Mouse (Mus musculus): ENCODE data around the gene Six5. TPM values are rescaled to one million over a fixed set of nuclear protein-coding genes. Genes with fewer than 3 reads are reported as not detected.

The Six5 gene
- polyA plus RNA-seq, 1 experiment = 14.1 TPM

GRCm38 (mm10) chr7:19091913-19092312, 2.5 kb upstream of the Six5 start:
- 74% methylated on average over 17 of the region's 17 CpGs for WGBS
- no peak for DNase-seq
- H3K36me3 ChIP-seq (ENCODE audit: control insufficient read depth, insufficient read depth, low read length) = no peaks in the 10 kb centered on the region
- no peak overlapping the region for H3K4me3 ChIP-seq (ENCODE audit: insufficient read depth, low read depth, low read length)
- H3K27me3 ChIP-seq (replicated peaks; ENCODE audit: control insufficient read depth, insufficient read depth, low read length) = no peaks in the 10 kb centered on the region
- no peak overlapping the region for H3K27ac ChIP-seq (ENCODE audit: insufficient read depth, low read depth, low read length)
- no peak for TF ChIP-seq POLR2A (IDR thresholded peaks at IDR 0.05; ENCODE audit: low read depth, low read length)
- no peak for TF ChIP-seq CTCF (conservative IDR thresholded peaks at IDR 0.05; ENCODE audit: insufficient read depth, insufficient read length, low read depth, low read length)
- H3K4me1 ChIP-seq (ENCODE audit: control insufficient read depth, insufficient read depth, low read length) = no peaks in the 10 kb centered on the region

GRCm38 (mm10) chr7:19092381-19093173, 1.8 kb upstream of the Six5 start:
- Histone ChIP-seq H3K27ac (ENCODE audit: insufficient read depth, low read depth, low read length) (no peak overlapping the region), H3K4me1 (ENCODE audit: control insufficient read depth, insufficient read depth, low read length) (no peaks in the 10 kb centered on the region), H3K27me3 (replicated peaks; ENCODE audit: control insufficient read depth, insufficient read depth, low read length) (no peaks in the 10 kb centered on the region), H3K36me3 (ENCODE audit: control insufficient read depth, insufficient read depth, low read length) (no peaks in the 10 kb centered on the region), H3K4me3 (ENCODE audit: insufficient read depth, low read depth, low read length) (peak overlapping the region; percentile 39)
- no peak for TF ChIP-seq POLR2A (IDR thresholded peaks at IDR 0.05; ENCODE audit: low read depth, low read length)
- no peak for TF ChIP-seq CTCF (conservative IDR thresholded peaks at IDR 0.05; ENCODE audit: insufficient read depth, insufficient read length, low read depth, low read length)
- WGBS = 20% methylated on average over 38 of the region's 38 CpGs
- peak; percentile 73 for DNase-seq

GRCm38 (mm10) chr7:19093174-19093521, 1.2 kb upstream of the Six5 start:
- Histone ChIP-seq H3K4me1 (ENCODE audit: control insufficient read depth, insufficient read depth, low read length) (no peaks in the 10 kb centered on the region), H3K27me3 (replicated peaks; ENCODE audit: control insufficient read depth, insufficient read depth, low read length) (no peaks in the 10 kb centered on the region), H3K36me3 (ENCODE audit: control insufficient read depth, insufficient read depth, low read length) (no peaks in the 10 kb centered on the region), H3K27ac (ENCODE audit: insufficient read depth, low read depth, low read length) (peak overlapping the region; percentile 17; the same call in 1 of the 2 replicates), H3K4me3 (ENCODE audit: insufficient read depth, low read depth, low read length) (peak overlapping the region; percentile 35)
- under 1% methylated on average over 15 of the region's 15 CpGs for WGBS
- TF ChIP-seq POLR2A (IDR thresholded peaks at IDR 0.05; ENCODE audit: low read depth, low read length) = no peak
- TF ChIP-seq CTCF (conservative IDR thresholded peaks at IDR 0.05; ENCODE audit: insufficient read depth, insufficient read length, low read depth, low read length) = peak; percentile 81
- DNase-seq = peak; percentile 91

- no peaks in the 10 kb centered on the region for H3K4me1 ChIP-seq (ENCODE audit: control insufficient read depth, insufficient read depth, low read length)
- peak; percentile 99 for DNase-seq
- no peaks in the 10 kb centered on the region for H3K36me3 ChIP-seq (ENCODE audit: control insufficient read depth, insufficient read depth, low read length)
- H3K4me3 ChIP-seq (ENCODE audit: insufficient read depth, low read depth, low read length) = peak overlapping the region; percentile 75
- H3K27me3 ChIP-seq (replicated peaks; ENCODE audit: control insufficient read depth, insufficient read depth, low read length) = no peaks in the 10 kb centered on the region
- under 1% methylated on average over 45 of the region's 45 CpGs for WGBS
- no peak for TF ChIP-seq CTCF (conservative IDR thresholded peaks at IDR 0.05; ENCODE audit: insufficient read depth, insufficient read length, low read depth, low read length)
- peak; percentile 69 for TF ChIP-seq POLR2A (IDR thresholded peaks at IDR 0.05; ENCODE audit: low read depth, low read length)
- H3K27ac ChIP-seq (ENCODE audit: insufficient read depth, low read depth, low read length) = peak overlapping the region; percentile 95
Measured at GRCm38 (mm10) chr7:19093537-19094385, 633 bp upstream of the Six5 start.

GRCm38 (mm10) chr7:19094826-19095750, 694 bp downstream of the Six5 start:
- peak; percentile 62 for DNase-seq
- TF ChIP-seq POLR2A (IDR thresholded peaks at IDR 0.05; ENCODE audit: low read depth, low read length) (no peak), CTCF (conservative IDR thresholded peaks at IDR 0.05; ENCODE audit: insufficient read depth, insufficient read length, low read depth, low read length) (no peak)

GRCm38 (mm10) chr7:19095751-19096110, 1.3 kb downstream of the Six5 start:
- peak; percentile 66 for DNase-seq
- TF ChIP-seq CTCF (conservative IDR thresholded peaks at IDR 0.05; ENCODE audit: insufficient read depth, insufficient read length, low read depth, low read length) (no peak), POLR2A (IDR thresholded peaks at IDR 0.05; ENCODE audit: low read depth, low read length) (no peak)
- 5% methylated on average over 19 of the region's 19 CpGs for WGBS
- Histone ChIP-seq H3K4me3 (ENCODE audit: insufficient read depth, low read depth, low read length) (peak overlapping the region; percentile 75), H3K27ac (ENCODE audit: insufficient read depth, low read depth, low read length) (no peak overlapping the region), H3K4me1 (ENCODE audit: control insufficient read depth, insufficient read depth, low read length) (no peaks in the 10 kb centered on the region), H3K27me3 (replicated peaks; ENCODE audit: control insufficient read depth, insufficient read depth, low read length) (no peaks in the 10 kb centered on the region), H3K36me3 (ENCODE audit: control insufficient read depth, insufficient read depth, low read length) (no peaks in the 10 kb centered on the region)

More at GRCm38 (mm10) chr7:19094826-19095750, 694 bp downstream of the Six5 start:
- Histone ChIP-seq H3K27me3 (replicated peaks; ENCODE audit: control insufficient read depth, insufficient read depth, low read length) (no peaks in the 10 kb centered on the region), H3K4me1 (ENCODE audit: control insufficient read depth, insufficient read depth, low read length) (no peaks in the 10 kb centered on the region), H3K4me3 (ENCODE audit: insufficient read depth, low read depth, low read length) (peak overlapping the region; percentile 75), H3K27ac (ENCODE audit: insufficient read depth, low read depth, low read length) (peak overlapping the region; percentile 72), H3K36me3 (ENCODE audit: control insufficient read depth, insufficient read depth, low read length) (no peaks in the 10 kb centered on the region)
- WGBS = under 1% methylated on average over 87 of the region's 87 CpGs

All from kidney, adult 2 months (tissue).